Mouse (Mus musculus) spleen, postnatal 36 days (tissue): ENCODE measurements at regions not wholly inside any gene's neighbourhood (a gene's known extent, or its start where the extent isn't known, plus 50 kb on each side); places are given as distances from the start of the nearest gene placed in this dataset.

Experiments used
- DNase-seq, 2 experiments: peaks; one replicate each; pipeline ENCODE4 v3.0.0; 2022; ENCODE audit warnings: low spot score in 2 of 2, mixed read lengths in 1 of 2

DNA sequence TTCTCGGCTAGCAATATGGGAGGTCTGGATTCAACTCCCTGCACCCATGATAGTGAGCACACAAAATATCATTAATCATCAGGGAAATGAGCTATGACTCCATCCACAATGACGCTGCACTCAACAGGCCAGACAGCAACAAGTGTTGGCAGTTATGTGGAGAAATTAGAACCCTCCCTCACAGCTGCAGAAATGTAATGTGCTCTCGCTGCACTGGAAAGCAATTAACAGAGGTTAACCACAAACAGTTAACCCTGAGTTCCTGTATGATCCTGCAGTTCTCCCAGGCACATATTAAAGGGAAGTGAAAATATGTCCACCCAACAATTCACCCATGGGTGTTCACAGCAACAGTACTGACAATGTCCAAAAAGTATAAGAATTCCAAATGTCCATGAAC lies 54.0 kb upstream of the Jade2 start:
- no peak for DNase-seq

DNA sequence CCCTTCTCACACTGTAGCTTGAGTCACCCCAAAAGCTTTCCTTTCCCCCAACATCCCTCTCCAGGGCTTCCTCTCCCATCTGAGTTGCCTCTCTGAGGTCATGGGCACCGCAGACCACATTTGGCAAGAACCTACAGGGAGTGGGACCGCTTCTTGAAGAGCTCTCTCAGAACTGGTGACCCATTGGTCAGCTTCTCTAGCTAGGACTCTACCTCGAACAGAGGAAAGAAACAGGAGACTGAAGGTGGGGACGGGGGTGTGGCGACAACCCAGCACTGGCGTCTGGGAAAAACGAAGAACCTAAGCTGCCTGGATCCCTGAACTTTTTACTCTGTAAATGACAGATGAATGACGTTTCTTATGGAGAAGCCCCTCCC lies 51.8 kb upstream of the Cdkn2aipnl start:
- DNase-seq = no peak

DNA sequence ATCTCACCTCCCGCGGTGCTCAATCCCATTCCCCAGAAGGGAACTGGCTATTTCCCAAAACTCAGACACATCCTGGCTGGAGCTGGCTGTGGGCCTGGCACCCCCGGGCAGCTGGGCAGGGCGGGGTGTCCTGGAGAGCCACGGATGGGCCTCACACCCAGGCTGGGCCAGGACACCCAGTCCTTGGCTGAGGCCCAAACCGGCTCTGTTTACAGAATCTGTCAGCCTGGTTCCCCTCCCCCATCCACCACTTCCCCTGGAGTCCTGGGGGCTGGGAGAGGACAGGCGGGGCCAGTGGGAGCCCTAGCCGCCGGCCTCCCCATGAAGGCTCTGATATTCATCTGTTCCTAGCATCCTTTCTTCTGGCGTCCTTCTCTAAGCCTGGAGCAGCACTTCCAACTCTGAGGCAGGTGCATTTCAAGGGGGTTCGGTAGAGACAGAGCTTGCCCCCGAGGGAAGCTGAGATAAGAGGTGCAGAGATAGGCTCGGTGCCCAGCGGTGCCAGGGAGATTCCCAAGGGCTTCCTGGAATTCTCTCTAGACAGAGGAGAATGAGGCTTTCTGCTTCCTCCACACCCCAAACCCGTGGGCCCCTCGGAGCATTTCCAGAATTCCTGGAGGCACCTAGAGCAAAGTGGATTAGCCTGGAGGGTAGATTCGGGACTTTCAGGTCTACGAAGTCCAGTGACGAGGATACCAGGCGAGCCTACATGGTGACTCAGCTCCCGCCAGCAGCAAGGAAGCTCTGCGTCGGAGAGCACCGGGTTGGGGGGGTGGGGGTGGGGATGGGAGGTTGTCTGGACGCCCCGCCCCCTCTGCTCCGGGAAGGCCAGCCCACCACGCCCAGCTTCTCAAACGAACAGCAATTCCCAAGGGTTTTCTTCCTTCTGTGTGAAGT lies 51.2 kb upstream of the Cdkn2aipnl start:
- DNase-seq = peak; percentile 71 to 72
